Mouse (Mus musculus) heart, embryonic 10.5 days (tissue): ENCODE results near the gene Slc22a23. TPM values are rescaled to one million over a fixed set of nuclear protein-coding genes. Genes with fewer than 3 reads are reported as not detected.
"Not testable (repeated sequence)": the region's sequence is repeated elsewhere in the genome, so short reads cannot be mapped to it uniquely, and the experiment has no call there.

Source experiments
- DNase-seq: peaks from one replicate; pipeline ENCODE4 v3.0.0-alpha.2; 2017; ENCODE audit warnings: low spot score
- H3K27ac ChIP-seq: fragments of 300-500 bp; sonication (generic); 2 replicates; pipeline ENCODE4 v1.5.1; 2016; ENCODE audit warnings: mild to moderate bottlenecking
- H3K27me3 ChIP-seq: fragments of 300-500 bp; sonication (generic); 2 replicates; pipeline ENCODE4 v1.6.1; 2016; ENCODE audit warnings: mild to moderate bottlenecking; ENCODE audit not compliant: poor library complexity, insufficient read depth, severe bottlenecking
- H3K36me3 ChIP-seq: fragments of 300-500 bp; sonication (generic); 2 replicates; pipeline ENCODE4 v1.6.1; 2016; ENCODE audit warnings: mild to moderate bottlenecking, moderate library complexity
- H3K4me1 ChIP-seq: fragments of 300-500 bp; sonication (generic); 2 replicates; pipeline ENCODE4 v1.6.1; 2016; ENCODE audit warnings: mild to moderate bottlenecking
- H3K4me3 ChIP-seq: fragments of 300-500 bp; sonication (generic); 2 replicates; pipeline ENCODE4 v1.5.1; 2016; ENCODE audit warnings: mild to moderate bottlenecking, moderate library complexity
- H3K9me3 ChIP-seq: fragments of 300-500 bp; sonication (generic); 2 replicates; pipeline ENCODE4 v1.6.1; 2016; ENCODE audit warnings: mild to moderate bottlenecking, moderate library complexity
- WGBS: fragments of 180-500 bp; shearing (Covaris S2); methylation state at CpG from one replicate; pipeline ENCODE4 v1.1.7; 2016; 5-methylcytosine and 5-hydroxymethylcytosine counted together
- polyA plus RNA-seq: library from polyadenylated mRNA; unstranded; fragments of >200 nt; fragmentation: Nextera tagmentation; extraction: Ambion mirVana; gene quantifications from 2 replicates; pipeline ENCODE4 v1.2.1, GENCODE M21; 2016

Slc22a23 gene
- 5.1 TPM in 2 replicates for polyA plus RNA-seq

DNA sequence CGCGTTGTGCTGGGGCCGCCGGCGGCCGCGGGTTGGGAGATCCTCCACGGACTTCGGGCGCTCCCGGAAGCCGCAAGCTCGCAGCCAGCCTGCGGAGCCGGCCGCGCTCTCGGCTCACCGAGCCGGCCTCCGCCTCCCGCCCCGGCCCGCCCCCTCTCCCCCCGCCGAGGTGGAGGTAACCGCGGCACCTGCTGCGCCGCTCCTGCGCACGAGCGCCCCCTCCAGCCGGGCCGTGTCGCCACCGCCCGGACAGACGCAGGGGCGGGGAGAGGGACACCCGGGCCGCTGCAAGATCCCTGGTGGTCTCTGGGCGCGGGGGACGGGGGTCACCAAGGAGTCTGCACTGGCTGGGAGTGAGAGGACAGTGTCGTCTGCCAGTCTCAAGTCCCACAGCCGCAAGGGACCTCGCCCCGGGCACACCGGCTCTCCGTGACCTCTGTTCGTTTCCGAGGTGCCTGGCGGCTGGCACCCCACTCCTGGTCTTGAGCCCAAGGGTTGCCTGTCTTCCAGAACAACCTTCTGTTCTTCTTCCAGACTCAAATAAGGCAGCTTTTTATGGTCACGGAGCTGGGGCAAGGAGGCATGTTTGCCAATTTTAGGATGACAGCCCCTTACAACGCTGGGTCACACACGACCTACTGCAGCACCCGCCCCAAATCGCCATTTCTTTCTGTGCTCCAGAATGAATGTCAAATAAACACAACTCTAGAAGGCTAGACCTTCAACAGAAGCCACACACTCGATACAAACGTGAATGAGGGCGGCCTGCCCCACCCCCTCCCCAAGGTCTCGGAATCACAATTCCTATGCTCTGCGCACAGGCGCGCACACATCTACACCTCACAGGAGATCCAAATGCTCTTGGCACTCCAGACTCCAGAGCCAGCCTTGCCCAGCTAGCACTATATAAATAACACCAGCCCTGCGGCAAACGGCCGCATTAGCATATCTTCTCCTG is at the start of gene Slc22a23:
TSS of gene Slc22a23 (minus strand) at position 55 of the 958 bp plus-strand sequence.
- under 1% methylated on average over 67 of the region's 69 CpGs for WGBS
- Histone ChIP-seq H3K9me3 (no peaks in the 10 kb centered on the region), H3K27me3 (0 out of 2 replicates have a peak, but pooled peaks cover 6% of the 10 kb centered on the region), H3K4me3 (peak within 1 kb of the TSS; percentile 88), H3K36me3 (no peaks in the 10 kb centered on the region), H3K27ac (peak within 1 kb of the TSS; percentile 91), H3K4me1 (peaks cover 50% of the 10 kb centered on the region)
- DNase-seq, result peak; percentile 88

DNA sequence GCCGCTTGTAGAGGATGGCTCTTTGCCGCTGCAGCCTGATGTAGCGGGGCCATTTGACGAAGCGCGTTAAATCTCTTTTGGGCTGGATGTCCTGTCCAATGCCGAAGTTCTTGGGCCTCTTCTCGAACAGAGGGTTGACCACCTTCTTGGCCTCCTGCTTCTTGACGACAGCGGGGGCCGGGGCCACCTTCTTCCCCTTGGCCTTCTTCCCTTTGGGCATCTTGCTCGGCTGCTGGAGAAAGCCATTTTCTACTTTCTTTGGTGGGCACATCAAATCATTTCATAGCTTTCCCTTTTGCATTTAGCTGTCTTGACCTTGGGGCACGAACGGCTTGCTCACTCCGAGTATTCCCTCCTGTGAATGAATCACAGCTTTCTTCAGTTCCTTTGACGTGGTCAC is 49.3 kb upstream of the Slc22a23 start:
- not testable (repeated sequence) for H3K4me3 ChIP-seq, DNase-seq, H3K27ac ChIP-seq, H3K27me3 ChIP-seq, H3K9me3 ChIP-seq, H3K36me3 ChIP-seq
- WGBS, result 81% methylated on average over 14 of the region's 16 CpGs
- peaks cover 11% of the 10 kb centered on the region for H3K4me1 ChIP-seq

DNA sequence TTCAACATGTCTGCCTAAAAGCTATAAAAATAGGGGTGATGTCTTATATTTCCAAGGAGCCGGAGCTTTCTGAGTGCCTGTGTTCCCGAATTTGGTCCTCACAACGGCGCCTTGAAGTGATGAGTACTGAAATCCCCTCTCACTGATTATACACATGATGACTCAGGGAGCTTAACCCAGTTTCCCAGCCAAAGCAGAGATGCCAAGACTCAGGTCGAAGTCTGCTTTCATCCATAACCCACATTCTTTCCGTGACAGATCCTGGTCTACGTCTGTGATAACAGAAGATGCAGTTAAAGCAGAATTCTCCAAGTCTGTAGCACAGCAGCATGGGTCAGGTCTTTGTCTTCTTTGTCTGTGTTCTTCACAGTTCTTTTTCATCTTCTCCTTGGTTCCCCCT is 47.4 kb upstream of the Slc22a23 start:
- no peak for DNase-seq
- no peaks in the 10 kb centered on the region for H3K9me3 ChIP-seq
- H3K4me1 ChIP-seq, result peaks cover 7% of the 10 kb centered on the region
- no peaks in the 10 kb centered on the region for H3K27me3 ChIP-seq
- H3K36me3 ChIP-seq, result no peaks in the 10 kb centered on the region
- no peak overlapping the region for H3K27ac ChIP-seq
- 25% methylated on average over 7 of the region's 7 CpGs for WGBS
- H3K4me3 ChIP-seq, result no peak overlapping the region

DNA sequence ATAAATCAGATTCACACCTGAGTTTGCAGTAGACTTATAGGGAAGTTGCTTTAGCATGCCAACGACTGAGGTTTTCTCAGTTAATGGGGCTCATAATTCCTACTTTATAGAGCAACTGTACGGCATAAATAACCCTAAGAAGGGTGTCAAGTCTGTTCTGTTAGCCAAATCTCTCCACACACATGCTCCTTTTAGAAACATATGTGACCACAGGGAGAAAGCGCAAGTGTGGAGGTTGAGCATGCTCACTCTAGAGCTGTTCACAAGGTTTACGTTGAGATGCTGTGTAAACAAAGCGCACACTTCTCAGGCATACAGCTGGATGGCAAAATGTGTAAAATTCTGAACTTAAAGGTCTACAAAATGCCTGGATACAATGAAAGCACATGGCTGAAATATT is 43.2 kb upstream of the Slc22a23 start:
- WGBS, result 89% methylated on average over 5 of the region's 5 CpGs

DNA sequence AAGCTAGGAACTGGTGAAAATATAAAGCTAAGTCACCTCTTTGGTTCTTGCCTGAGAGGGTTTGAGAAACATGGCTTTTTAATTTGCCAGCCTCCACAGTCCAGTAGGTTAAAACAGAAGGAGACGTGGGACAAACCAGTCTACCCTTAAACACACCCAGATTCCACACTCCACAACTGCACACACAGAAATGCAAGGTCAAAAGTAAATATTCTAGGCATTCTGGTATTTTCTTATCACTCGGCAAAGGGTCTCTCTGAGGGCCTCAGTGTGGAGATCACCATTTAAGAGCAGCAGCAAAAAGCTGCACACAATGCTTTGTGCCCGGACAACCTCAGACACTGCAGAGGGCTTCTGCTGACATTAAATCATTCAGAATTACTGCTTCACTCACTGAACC is 38.4 kb upstream of the Slc22a23 start:
- WGBS, result 41% methylated on average over 3 of the region's 3 CpGs
- no peak for DNase-seq
- H3K27ac ChIP-seq, result 0 out of 2 replicates have a peak overlapping the region, but pooled peaks have one; percentile 7
- H3K4me1 ChIP-seq, result peaks cover 5% of the 10 kb centered on the region
- H3K4me3 ChIP-seq, result no peak overlapping the region
- H3K36me3 ChIP-seq, result no peaks in the 10 kb centered on the region
- H3K9me3 ChIP-seq, result no peaks in the 10 kb centered on the region
- H3K27me3 ChIP-seq, result no peaks in the 10 kb centered on the region

More for the DNA sequence above, 43.2 kb upstream of the Slc22a23 start:
- Histone ChIP-seq H3K9me3 (no peaks in the 10 kb centered on the region), H3K27me3 (no peaks in the 10 kb centered on the region), H3K4me1 (peaks cover 12% of the 10 kb centered on the region), H3K4me3 (no peak overlapping the region), H3K36me3 (no peaks in the 10 kb centered on the region), H3K27ac (no peak overlapping the region)
- DNase-seq, result no peak

DNA sequence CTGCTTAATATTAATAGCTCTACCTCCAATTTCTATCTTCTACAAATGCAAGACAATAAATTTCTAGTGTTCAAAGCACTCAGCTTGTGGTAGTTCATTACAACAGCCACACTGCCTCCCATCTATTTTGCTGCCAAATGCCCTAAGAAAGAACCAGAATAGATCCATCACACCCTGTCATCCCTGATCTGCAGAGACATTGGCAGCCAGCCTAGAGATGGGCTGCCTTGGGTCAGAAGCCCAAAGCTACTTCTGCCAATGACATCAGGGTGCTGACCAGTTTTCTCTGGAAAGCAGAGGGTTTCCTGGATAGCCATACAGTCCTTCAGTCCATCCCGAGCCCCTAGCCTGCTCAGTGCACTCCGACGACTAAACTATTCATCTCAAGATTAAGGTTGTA is 33.9 kb upstream of the Slc22a23 start:
- peaks cover 16% of the 10 kb centered on the region for H3K4me1 ChIP-seq
- no peaks in the 10 kb centered on the region for H3K9me3 ChIP-seq
- DNase-seq, result no peak
- H3K27me3 ChIP-seq, result no peaks in the 10 kb centered on the region
- H3K27ac ChIP-seq, result no peak overlapping the region
- no peak overlapping the region for H3K4me3 ChIP-seq
- WGBS, result 87% methylated on average over 3 of the region's 3 CpGs
- H3K36me3 ChIP-seq, result no peaks in the 10 kb centered on the region

DNA sequence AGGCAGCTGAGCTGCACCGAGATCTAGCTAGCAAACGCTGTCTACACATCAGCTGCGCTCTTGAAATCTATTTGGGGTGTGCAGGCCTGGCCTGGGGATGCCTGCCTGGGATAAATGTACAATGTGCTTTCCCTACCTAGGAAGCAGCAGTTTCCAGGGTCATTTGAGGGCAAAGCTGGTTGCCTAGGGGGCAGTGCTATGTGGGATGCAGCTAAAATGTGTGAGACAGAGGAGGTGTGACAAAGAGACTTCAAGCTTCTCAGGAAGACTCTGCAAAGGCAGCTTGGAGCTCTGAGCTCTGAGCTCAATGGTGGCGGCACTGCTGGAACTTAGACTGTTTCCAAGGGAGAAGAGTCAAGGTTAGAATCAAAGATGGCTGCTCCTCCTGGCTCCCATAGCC is 30.2 kb upstream of the Slc22a23 start:
- 62% methylated on average over 4 of the region's 4 CpGs for WGBS
- no peaks in the 10 kb centered on the region for H3K9me3 ChIP-seq
- H3K4me1 ChIP-seq, result peaks cover 15% of the 10 kb centered on the region
- DNase-seq, result no peak
- no peak overlapping the region for H3K4me3 ChIP-seq
- no peaks in the 10 kb centered on the region for H3K36me3 ChIP-seq
- no peak overlapping the region for H3K27ac ChIP-seq
- no peaks in the 10 kb centered on the region for H3K27me3 ChIP-seq

DNA sequence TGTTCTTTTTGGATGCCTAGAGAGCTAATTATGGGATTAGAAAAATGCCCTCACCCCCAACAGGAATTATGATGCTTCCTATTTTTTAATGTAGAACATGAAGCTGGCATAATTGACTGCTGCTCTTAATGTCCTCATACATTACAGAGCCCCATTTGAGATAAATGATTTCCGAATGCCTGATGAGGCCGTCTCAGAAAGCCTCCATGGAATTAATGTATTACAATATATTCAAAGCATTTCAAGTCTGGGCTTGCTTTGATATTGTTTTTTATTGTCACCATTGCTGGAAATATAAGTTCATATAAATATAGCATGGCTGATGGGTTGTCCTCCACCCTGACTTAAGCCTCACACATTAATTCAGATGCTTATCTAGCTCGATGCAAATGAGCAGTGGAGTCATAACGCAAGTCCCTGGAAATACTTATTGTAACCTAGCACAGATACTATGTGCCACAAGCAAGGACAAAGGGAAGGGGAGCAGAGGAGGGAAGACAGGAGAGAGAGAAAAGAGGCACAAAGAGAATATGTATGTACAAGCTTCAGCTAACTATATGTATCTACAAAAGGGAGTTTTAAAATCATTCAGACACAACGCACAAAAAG is 28.0 kb upstream of the Slc22a23 start:
- H3K4me3 ChIP-seq, result no peak overlapping the region
- no peaks in the 10 kb centered on the region for H3K27me3 ChIP-seq
- WGBS, result 89% methylated on average over 5 of the region's 5 CpGs

DNA sequence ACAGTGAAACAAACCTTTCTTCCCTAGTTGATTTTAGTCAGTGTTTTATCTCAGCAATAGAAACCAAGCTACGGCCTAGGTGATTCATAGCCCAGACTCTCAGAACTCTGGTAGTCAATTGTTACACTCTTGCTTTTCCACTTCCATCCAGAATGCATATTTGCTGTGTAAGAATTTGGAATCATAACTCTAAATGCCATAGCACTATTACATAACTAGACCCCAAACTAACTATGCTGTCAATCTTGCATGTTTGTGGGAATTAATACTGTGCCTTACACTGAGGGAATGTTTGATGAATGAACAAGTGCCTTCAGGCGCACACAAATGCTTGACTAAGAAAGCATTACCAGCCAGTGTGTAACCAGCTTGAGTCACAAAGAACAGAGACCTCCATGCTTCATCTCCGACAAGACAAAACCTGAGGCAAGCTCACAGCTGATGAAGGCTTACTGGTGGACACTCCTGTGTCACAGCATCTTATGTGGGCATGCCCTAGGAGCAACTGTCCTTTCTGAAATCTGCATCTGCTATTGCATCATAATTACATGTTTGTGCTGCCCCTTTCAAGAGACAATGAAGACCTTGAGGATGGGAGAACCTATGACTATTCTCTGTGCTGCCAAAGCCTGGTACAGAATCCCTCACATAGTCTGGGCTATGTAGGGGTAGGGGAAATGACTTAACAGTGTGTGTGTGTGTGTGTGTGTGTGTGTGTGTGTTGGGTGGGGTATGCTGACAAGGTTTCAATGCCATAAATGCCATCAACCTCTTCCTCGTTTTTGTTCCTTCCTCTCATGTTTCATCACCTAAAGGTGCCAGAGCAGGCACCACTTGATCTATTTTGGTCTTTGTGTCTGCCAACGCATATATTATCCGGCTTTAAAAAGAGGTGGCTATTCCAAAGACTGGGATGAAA is 27.2 kb upstream of the Slc22a23 start:
- Histone ChIP-seq H3K27ac (no peak overlapping the region), H3K9me3 (no peaks in the 10 kb centered on the region)
- 68% methylated on average over 6 of the region's 6 CpGs for WGBS

More for the DNA sequence above, 28.0 kb upstream of the Slc22a23 start:
- no peak for DNase-seq
- Histone ChIP-seq H3K9me3 (no peaks in the 10 kb centered on the region), H3K4me1 (peaks cover 15% of the 10 kb centered on the region), H3K27ac (no peak overlapping the region), H3K36me3 (no peaks in the 10 kb centered on the region)

DNA sequence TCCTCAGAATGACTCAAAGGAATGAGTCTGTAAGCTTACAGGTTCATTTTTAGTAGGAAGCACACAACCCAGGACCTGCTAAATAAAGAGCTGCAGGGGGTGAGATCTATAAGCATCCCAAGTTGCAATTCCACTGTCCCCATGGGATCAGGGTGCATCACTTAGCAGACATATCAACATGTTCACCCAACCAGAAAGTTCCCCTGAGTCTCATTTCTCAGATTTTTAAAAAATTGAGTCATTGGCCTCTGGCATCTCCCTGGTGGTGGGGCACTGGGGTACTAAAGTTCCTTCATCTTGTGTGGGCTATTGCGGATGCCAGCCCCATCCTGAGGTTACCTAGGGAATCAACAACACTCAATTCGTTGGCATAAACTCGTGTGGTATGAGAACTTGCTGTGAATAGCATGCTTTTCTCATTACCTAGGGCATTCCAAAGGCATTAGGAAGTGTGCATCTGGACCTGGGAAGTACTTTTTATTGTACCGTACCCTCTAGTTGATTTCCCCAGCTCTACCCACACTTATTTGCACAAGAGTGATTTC is 25.4 kb upstream of the Slc22a23 start:
- Histone ChIP-seq H3K4me1 (peaks cover 9% of the 10 kb centered on the region), H3K27me3 (no peaks in the 10 kb centered on the region), H3K36me3 (no peaks in the 10 kb centered on the region), H3K27ac (no peak overlapping the region), H3K9me3 (no peaks in the 10 kb centered on the region), H3K4me3 (no peak overlapping the region)
- 79% methylated on average over 4 of the region's 4 CpGs for WGBS
- DNase-seq, result no peak

More for the DNA sequence above, 27.2 kb upstream of the Slc22a23 start:
- DNase-seq, result no peak
- no peak overlapping the region for H3K4me3 ChIP-seq
- H3K4me1 ChIP-seq, result peaks cover 15% of the 10 kb centered on the region
- no peaks in the 10 kb centered on the region for H3K36me3 ChIP-seq
- H3K27me3 ChIP-seq, result no peaks in the 10 kb centered on the region

DNA sequence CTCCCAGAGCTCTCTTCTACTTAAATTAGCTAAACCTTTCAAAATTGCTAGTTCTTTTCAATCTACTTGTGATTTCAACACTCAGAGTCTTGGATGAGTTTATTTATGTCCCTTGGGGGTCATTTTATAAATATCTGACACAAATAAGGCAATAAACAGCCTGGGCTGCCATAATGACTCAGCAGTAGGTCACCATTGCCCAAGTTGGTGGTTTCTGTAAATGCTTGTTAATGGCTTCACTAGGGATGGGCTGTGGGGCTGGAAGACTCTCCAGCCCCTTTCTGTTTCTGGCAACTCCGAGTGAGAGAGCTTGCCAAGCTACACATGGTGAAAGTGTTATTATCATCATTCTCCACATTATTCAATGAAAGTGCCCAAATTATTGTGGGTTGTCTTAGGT is 20.2 kb upstream of the Slc22a23 start:
- no peak overlapping the region for H3K27ac ChIP-seq
- no peaks in the 10 kb centered on the region for H3K36me3 ChIP-seq
- 66% methylated on average over 1 of the region's 1 CpGs for WGBS
- no peaks in the 10 kb centered on the region for H3K9me3 ChIP-seq
- H3K4me3 ChIP-seq, result no peak overlapping the region
- DNase-seq, result no peak
- no peaks in the 10 kb centered on the region for H3K4me1 ChIP-seq
- H3K27me3 ChIP-seq, result no peaks in the 10 kb centered on the region

DNA sequence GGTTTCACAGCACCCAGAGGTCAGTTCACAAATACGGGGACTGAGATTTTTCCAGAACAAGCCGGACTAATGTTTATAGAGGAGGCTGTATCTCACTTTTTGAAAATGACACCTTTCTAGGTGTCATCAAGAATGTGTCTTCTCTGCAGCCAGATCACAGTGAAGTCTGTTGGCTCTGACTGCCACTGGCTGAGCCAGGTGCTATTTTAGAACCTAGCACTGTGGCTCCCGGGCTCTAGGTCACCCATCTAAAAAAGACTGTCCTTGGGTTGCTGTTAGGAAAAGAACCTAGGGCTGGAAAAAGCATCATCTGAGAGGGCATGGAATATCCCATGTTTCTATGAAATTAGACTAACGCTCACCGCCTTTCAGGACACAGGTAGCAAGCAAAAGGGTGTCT is 10.7 kb upstream of the Slc22a23 start:
- no peaks in the 10 kb centered on the region for H3K27me3 ChIP-seq
- no peaks in the 10 kb centered on the region for H3K9me3 ChIP-seq
- no peak for DNase-seq
- no peak overlapping the region for H3K4me3 ChIP-seq
- H3K36me3 ChIP-seq, result no peaks in the 10 kb centered on the region
- no peaks in the 10 kb centered on the region for H3K4me1 ChIP-seq
- H3K27ac ChIP-seq, result no peak overlapping the region
- WGBS, result 82% methylated on average over 5 of the region's 5 CpGs
